Mouse (Mus musculus) liver, embryonic 16.5 days (tissue): Measurements from ENCODE around the gene Vmn1r46. TPM values are rescaled to one million over a fixed set of nuclear protein-coding genes. Genes with fewer than 3 reads are reported as not detected.
"Not testable (repeated sequence)": the region's sequence is repeated elsewhere in the genome, so short reads cannot be mapped to it uniquely, and the experiment has no call there.

ENCODE experiments used
- ATAC-seq: fragments of 200-750 bp; cut with Nextera tagmentation; 2 replicates; pipeline ENCODE4 v1.8.0; 2017; ENCODE audit warnings: low read depth, mild to moderate bottlenecking, moderate number of reproducible peaks, moderate library complexity
- H3K27ac ChIP-seq: fragments of 300-500 bp; sonication (generic); 2 replicates; pipeline ENCODE4 v1.5.1; 2014; ENCODE audit warnings: mild to moderate bottlenecking, low read length
- H3K27me3 ChIP-seq: fragments of 300-500 bp; sonication (generic); 2 replicates; pipeline ENCODE4 v1.6.1; 2014; ENCODE audit warnings: low read depth, low read length, mixed read lengths; ENCODE audit not compliant: control insufficient read depth, insufficient read depth
- H3K36me3 ChIP-seq: fragments of 300-500 bp; sonication (generic); 2 replicates; pipeline ENCODE4 v1.6.1; 2014; ENCODE audit warnings: mild to moderate bottlenecking; ENCODE audit not compliant: control insufficient read depth, insufficient read depth
- H3K4me1 ChIP-seq: fragments of 300-500 bp; sonication (generic); 2 replicates; pipeline ENCODE4 v1.6.1; 2014; ENCODE audit warnings: low read depth, low read length, mixed read lengths; ENCODE audit not compliant: control insufficient read depth
- H3K4me2 ChIP-seq: fragments of 300-500 bp; sonication (generic); 2 replicates; pipeline ENCODE4 v1.6.1; 2014; ENCODE audit warnings: low read depth, low read length, mixed read lengths
- H3K4me3 ChIP-seq: fragments of 300-500 bp; sonication (generic); 2 replicates; pipeline ENCODE4 v1.5.1; 2014; ENCODE audit warnings: low read depth, mild to moderate bottlenecking, low read length
- H3K9ac ChIP-seq: fragments of 300-500 bp; sonication (generic); 2 replicates; pipeline ENCODE4 v1.6.1; 2014; ENCODE audit warnings: low read depth, low read length
- H3K9me3 ChIP-seq: fragments of 300-500 bp; sonication (generic); replicated peaks from 2 replicates; pipeline ENCODE4 v1.6.1; 2016; ENCODE audit warnings: low read length; ENCODE audit not compliant: control insufficient read depth
- WGBS: fragments of 180-500 bp; shearing (Covaris S2); extraction: QIAGEN DNeasy Blood & Tissue Kit; methylation state at CpG from one replicate; pipeline ENCODE4 v1.1.7; 2014; ENCODE audit not compliant: insufficient replicate concordance; 5-methylcytosine and 5-hydroxymethylcytosine counted together
- polyA plus RNA-seq: library from polyadenylated mRNA; unstranded; fragments of >200 nt; fragmentation: Nextera tagmentation; extraction: Ambion mirVana; gene quantifications from 2 replicates; pipeline ENCODE4 v1.2.1, GENCODE M21; 2015

Vmn1r46 gene
- not detected in 2 replicates for polyA plus RNA-seq

DNA sequence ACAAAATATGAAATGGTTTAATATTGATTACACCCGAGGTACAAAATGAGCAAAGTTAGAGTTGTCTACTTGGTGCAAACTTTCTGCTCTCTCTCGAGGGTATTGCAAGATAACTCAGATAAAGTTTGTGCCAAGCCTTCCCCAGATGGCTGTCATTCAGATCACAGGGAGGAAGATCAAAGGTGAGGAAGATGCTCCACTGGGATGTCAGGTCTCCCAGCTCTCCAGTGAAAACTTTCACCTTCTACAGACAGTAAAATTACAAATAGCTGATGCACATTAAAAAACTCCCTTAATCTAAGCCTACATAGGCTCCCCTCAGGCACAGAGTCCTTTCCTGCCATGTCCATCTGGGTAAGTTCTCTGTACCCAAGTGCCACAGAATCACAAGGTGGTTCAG lies at the start of gene Vmn1r46:
Gene Vmn1r46, plus strand, starts transcription at position 301 of the 400 bp plus-strand sequence.
- H3K27ac ChIP-seq: no peak within 1 kb of the TSS
- H3K9me3 ChIP-seq: no peaks in the 10 kb centered on the region; the same call in 1 of the 2 replicates
- ATAC-seq: no peak
- 32% methylated on average over 2 of the region's 2 CpGs for WGBS
- H3K4me3 ChIP-seq: no peak within 1 kb of the TSS
- H3K36me3 ChIP-seq: no peaks in the 10 kb centered on the region
- H3K4me2 ChIP-seq: no peak within 1 kb of the TSS
- no peaks in the 10 kb centered on the region for H3K27me3 ChIP-seq
- no peak within 1 kb of the TSS for H3K9ac ChIP-seq
- no peaks in the 10 kb centered on the region for H3K4me1 ChIP-seq

DNA sequence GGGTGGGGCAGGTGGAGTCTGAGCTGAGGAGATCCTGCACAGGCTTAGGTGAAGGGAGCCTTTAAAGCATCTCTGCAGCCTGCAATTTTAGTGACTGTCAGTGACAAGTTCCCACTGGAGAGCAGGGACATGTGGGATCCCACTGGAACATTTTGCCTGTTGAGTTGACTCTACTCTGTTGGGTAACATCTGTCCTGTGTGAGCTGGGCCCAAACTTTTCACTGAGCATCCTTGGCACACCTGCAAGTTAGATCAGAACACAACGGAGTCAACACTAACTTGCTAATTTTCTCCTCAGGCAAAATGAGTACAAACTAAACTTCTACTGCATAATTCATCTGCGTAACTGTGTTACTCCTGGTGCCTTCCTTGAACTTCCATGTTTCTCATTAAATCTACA lies 28.6 kb upstream of the Vmn1r46 start, which contains the start of gene Vmn1r45:
Gene Vmn1r45, minus strand, starts transcription at position 101 of the 400 bp plus-strand sequence.
- not testable (repeated sequence) for H3K27ac ChIP-seq, H3K4me3 ChIP-seq, ATAC-seq, H3K27me3 ChIP-seq, H3K9me3 ChIP-seq, H3K9ac ChIP-seq, H3K36me3 ChIP-seq, H3K4me2 ChIP-seq, H3K4me1 ChIP-seq
- WGBS: 58% methylated on average over 2 of the region's 2 CpGs

DNA sequence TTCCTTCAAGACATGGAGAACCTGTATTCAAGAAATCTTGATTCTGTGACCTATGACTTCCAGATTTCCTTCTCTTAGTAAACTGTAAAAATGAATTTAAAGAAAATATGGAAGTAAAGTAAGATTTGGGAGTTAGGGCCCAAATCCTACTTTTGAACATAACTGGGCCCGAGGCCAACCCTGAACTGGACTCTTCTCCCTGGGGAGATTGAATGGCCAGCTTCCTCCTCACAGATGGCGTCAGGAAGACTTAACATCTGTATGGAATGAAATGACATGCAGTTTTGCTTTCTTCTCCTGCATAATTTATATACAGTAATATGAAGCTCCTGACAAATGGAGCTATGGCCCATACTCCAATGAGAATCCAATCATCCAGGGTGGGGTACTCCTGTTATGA lies 28.2 kb upstream of the Vmn1r46 start:
- WGBS: 55% methylated on average over 2 of the region's 2 CpGs
- Histone ChIP-seq H3K4me3 (no peak overlapping the region), H3K4me1 (no peaks in the 10 kb centered on the region), H3K4me2 (no peak overlapping the region), H3K9ac (no peak overlapping the region), H3K36me3 (no peaks in the 10 kb centered on the region), H3K27ac (no peak overlapping the region), H3K9me3 (no peaks in the 10 kb centered on the region), H3K27me3 (no peaks in the 10 kb centered on the region)
- no peak for ATAC-seq

DNA sequence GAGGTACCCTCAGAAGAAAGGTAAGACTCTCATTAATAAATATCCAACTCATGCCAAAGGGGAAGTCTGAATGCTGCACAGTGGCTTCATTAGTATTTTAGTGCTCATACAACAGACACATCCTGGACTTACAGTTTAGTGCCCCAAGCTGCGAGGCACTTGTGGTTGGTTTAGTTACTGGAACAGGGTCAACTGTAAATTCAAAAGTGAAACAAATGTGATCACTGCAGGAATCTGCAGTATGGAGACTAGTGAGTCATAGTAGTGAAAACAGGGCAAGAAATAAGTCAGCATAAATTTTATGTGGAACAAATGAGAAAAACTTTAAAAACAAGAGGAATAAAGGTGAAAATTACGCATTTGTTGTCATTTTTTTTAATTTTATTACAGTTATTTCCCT lies 15.6 kb upstream of the Vmn1r46 start:
- no peak overlapping the region for H3K4me3 ChIP-seq
- no peak overlapping the region for H3K27ac ChIP-seq
- no peak for ATAC-seq
- WGBS: 47% methylated on average over 2 of the region's 2 CpGs
- no peaks in the 10 kb centered on the region for H3K27me3 ChIP-seq
- H3K9ac ChIP-seq: no peak overlapping the region
- no peaks in the 10 kb centered on the region for H3K36me3 ChIP-seq
- no peaks in the 10 kb centered on the region for H3K9me3 ChIP-seq
- H3K4me1 ChIP-seq: no peaks in the 10 kb centered on the region
- no peak overlapping the region for H3K4me2 ChIP-seq

DNA sequence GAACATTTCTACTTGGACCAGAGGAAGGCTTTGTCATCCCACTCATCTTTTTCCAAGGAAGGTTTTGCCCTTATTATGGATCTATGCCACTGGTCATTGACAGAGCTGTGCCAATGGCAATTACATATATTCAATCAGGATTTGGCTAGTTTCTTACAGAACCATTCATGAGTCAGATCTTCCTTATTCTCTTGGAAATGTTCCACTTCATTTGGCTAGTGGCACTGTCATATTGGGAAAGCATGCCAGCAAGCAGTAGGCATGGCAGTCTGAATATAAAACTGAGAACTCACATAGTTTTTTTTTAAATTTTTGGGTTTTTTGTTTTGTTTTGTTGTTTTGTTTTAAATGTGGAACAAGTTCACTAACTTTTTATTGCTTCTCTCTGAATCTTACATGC lies 2.8 kb upstream of the Vmn1r46 start:
- no peak for ATAC-seq
- H3K9ac ChIP-seq: no peak overlapping the region
- H3K27me3 ChIP-seq: no peaks in the 10 kb centered on the region

DNA sequence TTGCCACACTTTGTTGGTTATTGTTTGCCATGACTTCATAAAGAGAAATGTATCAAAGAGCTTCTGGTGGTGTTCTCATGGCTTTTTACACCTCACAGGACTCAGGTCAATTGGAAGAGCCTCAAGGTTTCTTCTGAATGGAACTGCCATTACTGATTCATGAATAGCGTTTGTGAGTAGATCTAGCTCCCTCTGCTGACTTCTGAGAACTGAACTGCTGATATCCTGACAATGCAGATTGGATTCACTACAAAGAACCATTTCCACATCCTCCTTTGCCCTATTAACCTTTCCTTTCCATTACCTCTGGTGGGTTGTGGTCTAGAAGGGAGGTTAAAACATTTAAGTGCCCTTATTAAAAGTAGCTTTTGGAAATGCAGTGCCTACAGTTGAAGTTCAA lies 16.9 kb downstream of the Vmn1r46 start:
- 6% methylated on average over 1 of the region's 1 CpGs for WGBS
- H3K4me2 ChIP-seq: no peak overlapping the region
- H3K9ac ChIP-seq: no peak overlapping the region
- no peaks in the 10 kb centered on the region for H3K27me3 ChIP-seq
- H3K27ac ChIP-seq: no peak overlapping the region
- no peaks in the 10 kb centered on the region for H3K9me3 ChIP-seq
- no peak overlapping the region for H3K4me3 ChIP-seq
- no peaks in the 10 kb centered on the region for H3K4me1 ChIP-seq
- ATAC-seq: no peak
- no peaks in the 10 kb centered on the region for H3K36me3 ChIP-seq

More for the DNA sequence above, 2.8 kb upstream of the Vmn1r46 start:
- Histone ChIP-seq H3K27ac (no peak overlapping the region), H3K4me2 (no peak overlapping the region), H3K36me3 (no peaks in the 10 kb centered on the region), H3K4me3 (no peak overlapping the region), H3K9me3 (no peaks in the 10 kb centered on the region; the same call in 1 of the 2 replicates), H3K4me1 (no peaks in the 10 kb centered on the region)

DNA sequence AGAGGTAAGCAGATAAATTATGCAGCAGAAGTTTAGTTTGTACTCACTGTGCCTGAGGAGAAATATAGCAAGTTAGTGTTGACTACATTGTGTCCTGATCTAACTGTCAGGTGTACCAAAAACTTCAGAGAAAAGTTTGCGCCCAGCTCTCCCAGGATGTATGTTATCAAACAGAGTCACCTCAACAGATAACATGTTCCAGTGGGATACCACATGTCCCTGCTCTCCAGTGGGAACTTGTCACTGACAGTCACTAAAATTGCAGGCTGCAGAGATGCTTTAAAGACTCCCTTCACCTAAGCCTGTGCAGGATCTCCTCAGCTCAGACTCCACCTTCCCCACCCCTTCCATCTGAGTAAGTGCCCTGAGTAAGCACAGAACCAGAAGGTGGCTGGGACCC lies 46.7 kb downstream of the Vmn1r46 start, which contains the start of gene Vmn1r47:
Gene Vmn1r47, plus strand, starts transcription at position 301 of the 400 bp plus-strand sequence.
- ATAC-seq, H3K9ac ChIP-seq, H3K27me3 ChIP-seq, H3K4me3 ChIP-seq, H3K27ac ChIP-seq, H3K9me3 ChIP-seq, H3K36me3 ChIP-seq, H3K4me2 ChIP-seq, H3K4me1 ChIP-seq: not testable (repeated sequence)
- WGBS: 76% methylated on average over 1 of the region's 1 CpGs

Other genes starting within 250 kb of the Vmn1r46 start
- not detected in 2 replicates for gene Vmn1r41, start 228.5 kb upstream of the Vmn1r46 start, polyA plus RNA-seq
- not detected in 2 replicates for gene Vmn1r42, start 92.9 kb upstream of the Vmn1r46 start, polyA plus RNA-seq
- gene Vmn1r43, start 92.9 kb upstream of the Vmn1r46 start, polyA plus RNA-seq: not detected in 2 replicates
- not detected in 2 replicates for gene Vmn1r44, start 85.7 kb upstream of the Vmn1r46 start, polyA plus RNA-seq
- not detected in 2 replicates for gene Vmn1r45, start 28.7 kb upstream of the Vmn1r46 start, polyA plus RNA-seq
- gene Vmn1r47, start 46.8 kb downstream of the Vmn1r46 start, polyA plus RNA-seq: not detected in 2 replicates
- gene Vmn1r48, start 67.5 kb downstream of the Vmn1r46 start, polyA plus RNA-seq: not detected in 2 replicates
- not detected in 2 replicates for gene Vmn1r49, start 109.2 kb downstream of the Vmn1r46 start, polyA plus RNA-seq
- not detected in 2 replicates for gene Vmn1r50, start 132.1 kb downstream of the Vmn1r46 start, polyA plus RNA-seq
- not detected in 2 replicates for gene Vmn1r51, start 153.3 kb downstream of the Vmn1r46 start, polyA plus RNA-seq
- gene Vmn1r52, start 205.5 kb downstream of the Vmn1r46 start, polyA plus RNA-seq: not detected in 2 replicates
- not detected in 2 replicates for gene V1ra8, start 233.5 kb downstream of the Vmn1r46 start, polyA plus RNA-seq